Mouse (Mus musculus) embryo, embryonic 11.5 days (tissue): ENCODE results near the gene Ascl4.
A peak's percentile ranks its signal among the peaks of the same experiment; 100 is the strongest.

Source experiments
- DNase-seq: peaks from one replicate; pipeline ENCODE4 v3.0.0-alpha.2; 2012; ENCODE audit warnings: low read depth, low spot score

The Ascl4 gene

DNA sequence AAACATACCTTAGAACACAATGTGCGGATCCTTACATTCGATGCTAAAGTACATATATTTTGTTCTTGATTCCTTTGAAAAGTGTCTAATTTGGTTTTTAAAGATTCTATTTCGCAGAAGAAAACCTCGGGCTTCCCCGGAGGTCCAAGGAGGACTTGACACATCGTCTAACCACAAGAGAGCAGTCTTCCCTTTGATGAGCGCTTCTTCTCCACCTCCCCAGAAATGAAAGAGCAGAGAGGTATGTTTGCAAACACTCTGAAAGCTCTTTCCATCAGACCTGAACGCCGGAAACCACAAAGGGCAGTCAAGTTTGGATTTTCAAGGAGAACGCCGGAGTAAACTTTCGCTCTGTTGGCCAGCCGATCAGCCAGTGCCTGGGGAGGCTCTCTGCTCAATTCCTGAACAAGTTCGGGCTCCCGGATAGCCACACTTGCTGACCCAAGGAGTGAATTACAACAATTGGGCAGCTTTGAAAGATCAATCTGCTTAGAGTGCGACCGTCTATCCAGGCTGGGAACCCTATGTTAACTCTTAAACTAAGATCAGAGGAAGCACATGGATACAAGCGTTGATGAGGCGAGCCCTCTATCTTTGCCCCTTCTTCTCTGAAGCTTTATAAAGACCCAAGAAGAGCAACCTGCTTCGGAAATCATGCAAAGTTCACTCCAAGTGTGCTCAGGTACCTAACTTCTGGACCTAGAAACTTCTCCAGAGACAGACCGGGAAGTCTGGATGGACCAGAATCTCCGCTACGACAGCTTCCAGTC, at the start of gene Ascl4:
Gene Ascl4, plus strand, starts transcription at position 6 of the 770 bp plus-strand sequence.
- DNase-seq: no peak

DNA sequence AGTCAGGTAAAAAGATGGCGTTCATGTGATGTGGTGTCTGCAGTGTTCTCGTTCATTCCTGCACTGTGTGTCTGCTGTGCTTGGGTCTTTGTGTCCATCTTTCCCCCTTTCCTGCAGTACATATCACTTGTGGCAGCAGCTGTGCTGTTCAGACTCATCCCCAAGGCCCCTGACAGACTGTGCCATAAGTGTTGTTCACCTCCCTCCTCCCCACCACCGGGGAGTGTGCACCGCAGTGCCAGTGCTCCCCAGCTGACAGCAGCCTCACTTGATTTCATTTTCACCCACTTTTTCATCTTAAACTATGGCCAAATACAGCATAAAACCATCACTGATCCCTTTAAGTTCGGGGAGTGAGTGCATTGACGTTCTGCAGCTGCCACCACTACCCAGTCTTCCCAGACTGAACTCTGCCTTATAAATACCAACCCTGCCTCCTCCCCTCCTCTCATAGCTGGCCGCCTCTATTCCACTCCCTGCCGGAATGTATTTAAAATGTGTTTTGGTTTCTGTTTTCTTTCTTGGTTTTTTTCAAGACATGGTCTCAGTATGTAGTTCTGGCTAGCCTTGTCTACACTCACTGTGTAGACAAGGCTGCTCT, 47.5 kb upstream of the Ascl4 start:
- no peak for DNase-seq

DNA sequence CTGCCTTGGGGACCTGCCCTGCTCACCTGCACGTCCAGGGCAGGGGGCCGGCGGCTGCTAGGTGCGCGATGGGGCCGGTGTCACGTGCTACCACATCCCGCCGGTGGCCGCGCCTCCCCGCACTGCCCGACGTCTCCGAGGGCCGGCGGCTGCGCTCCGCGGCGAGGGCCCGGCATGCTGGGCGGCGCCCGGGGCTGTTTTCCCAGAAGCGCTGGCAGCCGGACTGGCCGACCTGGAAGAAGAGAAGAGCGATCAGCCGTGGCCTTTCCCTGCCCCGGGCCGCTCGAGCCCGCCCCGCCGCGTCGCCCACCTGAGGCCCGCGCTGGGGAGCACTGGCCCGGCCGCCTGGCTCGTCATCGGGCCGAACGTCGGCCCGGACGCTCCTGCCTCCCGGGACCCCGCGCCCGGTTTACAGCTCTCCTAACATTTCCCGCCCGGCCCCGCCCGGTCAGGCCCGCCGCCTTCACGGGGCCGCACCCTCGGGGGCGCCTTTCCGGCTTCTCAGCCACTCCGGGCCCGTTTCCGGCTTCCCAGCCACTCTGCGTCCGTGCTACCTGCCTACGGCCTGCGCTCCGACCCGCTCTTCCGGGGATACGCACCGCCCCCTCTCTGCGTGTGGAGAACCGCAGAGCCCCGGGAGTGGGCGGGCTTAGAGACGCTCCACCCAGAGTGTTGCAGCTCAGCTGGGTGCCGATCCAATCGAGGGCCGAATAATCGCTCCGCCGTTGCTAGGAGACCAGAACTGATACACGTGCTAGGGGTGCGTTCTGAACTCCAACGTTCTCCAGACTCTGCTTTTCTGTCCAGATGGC, 10.8 kb upstream of the Ascl4 start, which contains the start of gene Prdm4:
Gene Prdm4, minus strand, starts transcription at position 645 of the 812 bp plus-strand sequence.
- DNase-seq: peak; percentile 96

DNA sequence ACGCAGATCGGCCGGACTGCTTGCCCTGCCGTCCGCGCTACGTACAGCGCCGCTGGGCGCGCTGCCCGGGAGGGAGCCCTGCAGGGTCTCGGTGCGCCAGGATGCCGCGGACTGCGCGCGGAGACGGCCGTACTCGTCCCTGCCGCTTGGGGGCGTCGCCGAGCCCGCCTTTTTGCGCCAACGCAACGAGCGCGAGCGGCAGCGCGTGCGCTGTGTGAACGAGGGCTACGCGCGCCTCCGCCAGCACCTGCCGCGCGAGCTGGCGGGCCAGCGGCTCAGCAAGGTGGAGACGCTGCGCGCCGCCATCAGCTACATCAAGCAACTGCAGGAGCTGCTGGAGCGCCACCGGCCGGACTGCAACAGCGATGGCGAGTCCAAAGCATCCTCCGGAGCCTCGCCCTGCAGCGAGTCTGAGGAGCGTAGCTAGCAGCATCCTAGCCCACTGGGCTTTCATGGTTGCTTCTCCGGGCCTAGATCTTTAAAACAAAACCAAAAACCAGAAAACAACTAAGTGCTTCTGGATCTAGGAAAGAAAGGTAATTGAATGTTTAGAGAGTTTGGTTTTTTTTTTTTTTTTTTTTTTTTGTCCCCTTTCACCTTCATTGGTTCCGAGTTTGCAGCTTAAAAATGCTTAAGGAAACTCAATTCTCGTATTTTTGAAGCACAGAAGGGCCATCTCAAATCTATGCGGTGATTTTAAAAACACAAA, 1.2 kb downstream of the Ascl4 start:
- peak; percentile 62 for DNase-seq

DNA sequence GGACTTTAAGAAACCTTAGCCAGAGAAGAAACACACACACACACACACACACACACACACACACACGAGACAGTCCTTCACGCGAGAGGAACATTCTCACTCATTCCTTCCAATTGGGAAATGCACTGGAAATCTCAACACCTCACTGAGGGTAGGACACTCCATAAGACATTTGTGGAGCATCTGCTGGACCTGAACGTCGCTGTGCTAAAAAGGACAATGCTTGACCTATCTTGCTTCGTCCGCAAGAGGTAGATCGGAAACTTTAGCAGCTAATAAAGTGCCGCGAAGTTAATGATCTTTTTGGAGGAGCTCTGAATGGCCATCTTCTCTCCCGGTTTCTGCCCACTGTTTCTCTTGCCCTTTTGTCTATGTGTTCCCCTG, 1.7 kb downstream of the Ascl4 start:
- no peak for DNase-seq

DNA sequence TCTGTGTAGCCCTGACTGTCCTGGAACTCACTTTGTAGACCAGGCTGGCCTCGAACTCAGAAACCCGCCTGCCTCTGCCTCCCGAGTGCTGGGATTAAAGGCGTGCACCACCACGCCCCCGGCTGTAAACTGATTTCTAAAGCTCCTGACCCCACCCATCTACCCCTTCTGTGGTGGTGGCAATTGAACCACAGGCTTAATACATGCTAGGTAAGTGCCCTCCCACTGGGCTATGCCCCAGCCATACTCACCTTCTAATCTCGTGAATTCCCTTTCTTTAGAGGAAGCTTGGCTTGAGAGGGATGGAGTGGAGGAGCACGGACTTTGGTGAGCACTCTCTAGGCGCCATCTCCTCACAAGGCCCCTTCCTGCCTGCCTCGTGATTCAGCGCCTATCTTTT, 2.5 kb downstream of the Ascl4 start:
- DNase-seq: no peak

DNA sequence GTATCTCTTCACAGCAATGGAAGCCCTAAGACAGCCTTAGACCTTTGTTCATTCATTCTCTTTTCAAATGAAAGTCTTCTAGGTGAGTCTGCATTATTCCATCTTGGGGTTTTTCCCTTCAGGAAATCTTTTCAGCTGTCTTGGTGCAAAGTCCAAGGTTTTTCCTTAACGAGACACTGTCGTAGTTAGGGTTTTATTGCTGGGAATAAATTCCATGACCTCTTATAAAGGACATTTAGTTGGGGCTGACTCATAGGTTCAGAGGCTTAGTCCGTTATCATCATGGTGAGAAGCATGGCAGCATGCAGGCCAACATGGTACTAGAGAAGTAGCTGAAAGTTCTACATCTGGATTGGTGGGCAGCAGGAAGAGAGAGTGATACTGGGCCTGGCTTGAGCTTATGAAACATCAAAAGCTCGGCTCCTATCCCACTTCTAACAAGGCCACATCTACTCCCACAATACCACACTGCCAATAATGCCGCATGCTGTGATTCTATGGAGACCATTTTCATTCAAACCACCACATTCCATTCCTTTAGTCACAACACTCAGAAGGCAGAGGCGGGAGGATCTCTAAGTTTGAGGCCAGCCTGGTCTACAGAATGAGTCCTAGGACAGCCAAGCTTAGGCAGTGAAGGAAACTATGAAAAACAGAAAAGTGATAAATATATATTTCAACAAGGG, 8.9 kb downstream of the Ascl4 start:
- no peak for DNase-seq

DNA sequence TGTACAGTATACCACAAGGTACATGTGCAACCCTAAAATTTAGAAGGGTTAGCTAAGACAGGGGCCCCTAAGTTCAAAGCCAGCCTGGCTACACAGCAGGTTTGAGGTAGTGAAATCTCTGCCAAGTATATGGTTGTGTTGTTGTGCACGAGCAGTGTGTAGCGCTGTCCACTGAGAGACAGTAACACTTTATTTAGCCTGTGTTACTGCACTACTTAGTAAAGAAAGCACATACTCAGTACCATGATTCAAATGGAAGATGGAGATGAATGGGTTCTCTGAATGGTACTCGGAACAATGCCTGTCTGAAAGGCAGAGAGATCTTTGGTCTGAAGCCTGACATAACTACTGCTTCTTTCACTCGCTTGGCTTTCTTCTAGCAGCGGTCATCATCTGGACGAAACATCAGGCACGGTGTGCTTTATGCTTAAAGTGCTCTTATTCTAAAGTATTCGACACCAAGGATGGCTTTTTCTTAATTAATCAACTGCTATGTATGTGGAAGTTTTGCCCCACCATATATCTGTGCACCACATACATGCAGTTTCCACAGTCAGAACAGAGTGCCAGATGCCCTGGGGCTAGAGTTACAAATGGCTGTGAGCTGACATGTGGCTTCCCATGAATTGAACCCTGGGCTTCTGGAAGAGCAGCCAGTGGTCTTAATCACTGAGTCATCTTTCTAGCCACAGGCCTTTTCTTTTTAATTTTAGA, 21.2 kb downstream of the Ascl4 start:
- DNase-seq: no peak

DNA sequence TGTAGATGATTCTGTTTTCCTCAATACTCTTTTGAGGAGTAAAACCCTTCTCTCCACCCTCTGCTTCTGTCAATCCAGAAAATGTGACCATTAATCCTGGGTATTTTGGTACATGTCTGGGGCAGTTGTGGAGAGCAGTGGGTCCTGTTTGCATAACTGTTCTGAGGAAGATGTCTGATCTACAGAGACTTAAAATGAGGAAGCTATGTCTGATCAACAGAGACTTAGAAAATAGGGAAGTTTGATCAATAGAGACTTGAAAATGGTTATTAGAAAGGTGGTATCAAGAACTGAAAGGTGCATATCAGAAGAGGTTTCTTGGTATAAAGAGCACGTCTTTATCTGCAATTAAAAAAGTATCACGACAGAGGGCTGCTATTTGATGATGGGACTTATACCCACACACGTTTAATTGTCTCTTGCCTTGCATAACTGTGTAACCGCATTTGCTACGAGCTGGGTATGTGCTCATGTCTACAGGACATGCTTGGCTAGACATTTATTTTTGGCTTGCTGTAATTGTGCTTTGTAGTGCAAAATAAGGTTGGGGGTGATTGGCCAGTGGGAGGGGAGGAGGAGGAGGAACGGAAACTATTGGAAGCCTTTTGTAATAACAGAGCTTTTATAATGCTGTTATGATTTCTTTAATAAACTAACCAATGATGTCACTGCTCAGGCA, 24.4 kb downstream of the Ascl4 start:
- DNase-seq: no peak

DNA sequence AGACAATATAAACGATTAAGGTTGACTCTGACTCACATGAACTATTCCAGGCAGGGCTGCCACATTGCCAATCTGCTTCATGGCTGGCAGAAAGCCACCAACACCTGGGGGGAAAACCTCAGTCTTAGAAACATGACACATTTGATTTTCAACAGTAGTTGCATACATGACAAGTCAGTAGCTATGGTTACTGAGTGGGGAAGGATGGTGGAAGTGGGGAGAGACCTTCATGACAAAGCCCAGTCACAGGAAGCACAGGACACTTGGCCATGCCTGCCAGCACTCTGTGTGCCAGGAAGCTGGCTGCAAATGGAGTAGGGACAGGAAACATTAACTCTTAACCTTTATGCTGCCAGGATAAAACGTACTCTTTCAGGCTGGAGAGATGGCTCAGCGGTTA, 25.9 kb downstream of the Ascl4 start:
- no peak for DNase-seq

DNA sequence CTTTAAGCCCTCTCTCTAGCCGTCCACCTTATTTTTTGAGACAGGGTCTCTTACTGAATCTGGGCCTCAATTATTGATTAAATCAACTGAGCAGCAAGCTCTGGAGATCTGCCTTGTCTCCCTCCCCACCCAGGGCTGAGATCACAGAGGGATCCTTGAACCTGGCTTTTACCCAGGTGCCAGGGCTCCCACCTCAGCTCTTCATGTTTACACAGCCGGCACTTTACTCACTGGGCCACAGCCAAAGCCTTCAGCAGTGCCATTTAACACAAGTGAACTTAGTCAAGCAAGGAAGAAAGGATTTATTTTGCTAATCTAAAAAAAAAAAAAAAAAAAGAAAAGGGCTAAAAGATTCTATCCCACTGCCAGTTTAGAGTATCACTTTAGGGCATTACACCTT, 26.9 kb downstream of the Ascl4 start:
- DNase-seq: no peak

DNA sequence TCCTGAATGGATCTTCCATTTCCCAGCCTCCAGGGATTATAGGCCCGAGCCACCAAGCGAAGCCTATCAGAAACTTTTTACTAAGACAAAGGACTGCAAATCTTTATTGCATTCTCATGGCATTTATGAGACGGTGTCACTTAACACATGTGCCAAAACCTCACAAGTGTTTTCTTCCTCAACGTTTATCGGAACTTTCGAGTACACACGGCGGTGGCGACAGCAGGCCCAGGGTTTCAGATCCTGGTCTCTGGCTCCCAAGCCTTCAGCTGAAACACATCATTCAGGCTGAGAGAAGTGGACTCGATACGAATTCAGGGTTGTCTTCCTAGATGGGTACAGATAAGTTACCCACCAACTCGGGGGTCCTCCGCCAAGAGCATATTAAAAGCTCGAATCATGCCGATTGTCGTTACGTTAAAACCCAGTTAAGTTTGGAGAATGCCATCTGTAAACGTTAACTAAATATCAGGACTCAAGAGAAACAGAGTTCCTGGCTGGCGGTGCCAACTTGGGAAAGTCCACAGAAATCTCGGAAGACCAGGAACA, 29.5 kb downstream of the Ascl4 start:
- no peak for DNase-seq

DNA sequence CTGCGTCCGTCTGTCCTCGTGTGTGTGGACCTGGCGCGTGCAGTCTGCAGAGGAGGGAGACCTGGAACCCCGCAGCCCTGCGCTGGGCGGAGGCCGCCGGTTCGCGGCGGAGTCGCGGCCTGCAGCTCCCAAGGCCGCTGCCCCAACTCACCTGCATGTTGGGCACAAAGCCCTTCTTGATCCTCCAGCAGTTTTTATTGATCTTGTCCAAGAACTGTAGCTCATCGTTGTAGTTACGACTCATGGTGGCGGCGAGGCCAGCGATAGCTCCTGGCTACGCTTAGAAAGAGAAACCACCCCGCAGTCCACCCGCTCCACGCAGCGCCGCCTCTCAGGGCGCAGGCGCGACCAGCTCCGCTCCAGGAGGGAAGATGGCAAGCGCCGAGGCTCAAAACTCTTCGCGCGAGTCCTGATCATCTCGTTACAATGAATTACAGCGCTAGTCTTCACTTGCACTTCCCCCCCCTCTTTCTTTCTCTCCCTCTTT, 30.0 kb downstream of the Ascl4 start, which contains the start of gene Rtcb:
Gene Rtcb, minus strand, starts transcription at position 360 of the 487 bp plus-strand sequence.
- DNase-seq: peak; percentile 90

DNA sequence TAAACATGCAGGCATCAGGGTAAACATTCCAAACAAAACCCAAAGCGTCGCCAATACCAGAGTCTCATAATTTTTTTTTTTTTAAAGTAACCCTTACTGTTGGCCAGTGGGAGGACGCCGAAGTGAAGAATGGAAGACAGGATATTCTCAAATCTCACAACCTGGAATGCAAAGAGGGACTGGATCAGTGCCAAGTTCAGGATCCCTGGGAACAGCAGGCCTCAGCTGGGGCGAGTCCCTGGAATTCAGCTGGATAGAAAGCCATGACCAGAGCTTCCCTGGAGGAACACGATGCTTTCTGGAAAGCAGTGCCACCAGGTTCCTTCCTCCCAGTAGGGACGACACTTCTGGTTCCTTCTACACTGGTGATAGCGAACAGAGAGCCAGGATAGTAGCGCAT, 35.4 kb downstream of the Ascl4 start:
- no peak for DNase-seq

DNA sequence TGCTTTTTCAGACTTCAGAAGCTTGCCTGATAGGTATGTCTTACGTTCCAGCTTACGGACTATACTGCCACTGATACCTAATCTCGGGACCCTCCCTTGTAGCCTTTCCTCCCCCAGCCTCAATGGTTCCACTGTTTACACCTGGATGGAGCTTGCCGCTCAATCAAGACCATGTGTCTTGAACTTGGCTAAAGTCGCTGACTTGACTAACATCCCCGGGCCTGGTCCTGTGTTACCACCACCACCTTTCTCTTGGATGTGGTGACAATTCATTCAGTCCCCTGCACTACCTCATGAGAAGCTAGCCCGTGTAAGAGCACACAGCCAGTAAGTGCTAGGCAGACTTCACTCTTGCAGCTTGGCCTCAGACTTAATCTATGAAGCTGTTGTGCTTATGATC, 36.8 kb downstream of the Ascl4 start:
- no peak for DNase-seq

DNA sequence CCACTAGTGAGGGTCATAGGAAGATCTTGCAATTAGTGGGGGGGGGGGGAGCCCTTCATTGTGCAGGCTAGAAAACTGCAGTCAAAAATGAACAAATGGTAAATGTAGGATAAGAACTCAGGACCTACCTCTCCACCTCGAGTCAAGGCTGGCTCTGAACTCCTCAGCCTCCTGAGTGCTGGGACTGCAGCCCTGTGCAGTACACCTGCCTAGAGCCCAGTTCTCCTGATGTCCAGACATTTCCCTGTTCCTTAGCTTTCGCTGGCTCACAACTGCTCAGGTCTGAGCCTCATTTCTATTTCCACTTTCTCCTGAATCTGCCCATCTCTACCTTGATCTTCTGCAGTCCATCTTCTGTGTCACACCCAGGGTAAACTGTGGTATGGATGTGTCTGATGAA, 39.0 kb downstream of the Ascl4 start:
- no peak for DNase-seq

DNA sequence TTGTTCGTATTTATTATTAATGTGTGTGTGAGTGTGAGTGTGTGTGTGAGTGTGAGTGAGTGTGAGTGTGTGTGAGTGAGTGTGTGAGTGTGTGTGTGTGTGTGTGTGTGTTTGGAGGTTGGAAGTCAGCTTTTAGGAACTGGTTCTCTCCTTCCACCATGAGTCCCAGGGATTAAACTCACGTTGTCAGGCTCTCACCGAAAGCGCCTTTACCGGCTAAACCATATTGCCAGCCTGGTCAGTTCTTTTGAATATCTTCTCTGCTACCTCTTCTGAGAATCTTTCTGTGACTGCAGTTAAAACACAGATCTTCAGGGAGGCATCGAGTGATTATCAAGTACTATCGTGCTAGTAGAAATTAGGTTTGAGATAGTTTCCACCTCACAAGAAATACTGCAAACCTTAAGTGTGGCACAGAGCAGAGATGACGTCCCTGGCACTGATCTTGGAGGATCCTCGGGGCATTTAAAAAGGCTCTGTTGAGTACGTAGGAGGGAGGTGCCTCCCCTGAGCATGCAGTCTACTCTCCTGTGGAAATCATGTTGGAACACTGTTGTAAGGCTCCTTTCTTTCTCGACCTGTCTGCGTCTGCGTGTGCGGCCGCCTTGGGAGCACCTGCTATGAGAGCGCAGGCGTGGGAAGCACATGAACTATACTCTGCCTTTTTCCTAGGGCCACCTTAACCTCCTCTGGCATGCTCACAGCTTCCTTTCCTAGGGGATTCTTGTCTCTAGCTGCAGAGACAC, 40.1 kb downstream of the Ascl4 start:
- no peak for DNase-seq

DNA sequence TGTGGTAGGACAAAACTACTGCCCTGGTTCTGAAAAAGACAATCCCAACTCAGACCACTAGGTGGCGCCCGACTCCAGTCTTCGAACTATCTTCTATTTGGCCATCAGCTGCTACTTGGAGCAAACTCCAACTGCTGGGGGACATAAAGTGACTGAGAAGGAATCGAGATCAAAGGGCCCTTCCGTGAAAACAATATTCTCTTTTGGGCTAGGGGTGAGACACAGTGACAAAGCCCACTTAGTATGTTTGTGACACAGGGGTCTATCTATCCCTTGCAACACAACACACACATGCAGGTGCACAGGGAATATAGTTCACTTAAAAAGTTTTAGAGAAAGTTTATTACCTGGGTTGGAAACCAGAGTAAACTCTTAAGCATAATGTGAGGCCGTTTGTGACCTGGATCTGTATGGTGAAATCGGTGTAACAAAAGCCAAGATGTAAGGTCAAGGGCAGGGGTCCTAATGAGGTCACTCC, 40.7 kb downstream of the Ascl4 start:
- peak; percentile 65 for DNase-seq

DNA sequence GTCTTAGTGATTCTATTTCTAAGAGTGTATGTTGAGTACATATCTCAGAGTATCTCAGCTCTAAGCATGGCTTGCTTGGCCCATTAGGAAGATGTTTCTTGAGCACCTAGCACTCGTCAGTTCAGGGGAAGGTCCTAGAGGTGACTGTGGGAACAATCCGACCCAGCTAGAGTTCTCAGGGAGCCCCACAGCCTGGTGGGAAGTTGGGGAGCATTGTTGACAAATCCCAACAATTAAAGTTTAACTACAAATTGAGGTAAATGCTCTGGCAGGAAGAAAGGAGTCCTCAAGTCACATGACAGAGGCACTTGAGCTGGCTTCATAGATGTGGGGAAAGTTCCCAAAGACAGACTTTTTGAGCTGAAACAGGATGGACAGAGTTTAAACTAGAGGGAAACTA, 41.2 kb downstream of the Ascl4 start:
- DNase-seq: no peak
